Mouse (Mus musculus): ENCODE measurements at regions not wholly inside any gene's neighbourhood (a gene's known extent, or its start where the extent isn't known, plus 50 kb on each side); places are given as distances from the start of the nearest gene placed in this dataset.
A peak's percentile ranks its signal among the peaks of the same experiment; 100 is the strongest.
"Not testable (repeated sequence)": the region's sequence is repeated elsewhere in the genome, so short reads cannot be mapped to it uniquely, and the experiment has no call there.

DNA sequence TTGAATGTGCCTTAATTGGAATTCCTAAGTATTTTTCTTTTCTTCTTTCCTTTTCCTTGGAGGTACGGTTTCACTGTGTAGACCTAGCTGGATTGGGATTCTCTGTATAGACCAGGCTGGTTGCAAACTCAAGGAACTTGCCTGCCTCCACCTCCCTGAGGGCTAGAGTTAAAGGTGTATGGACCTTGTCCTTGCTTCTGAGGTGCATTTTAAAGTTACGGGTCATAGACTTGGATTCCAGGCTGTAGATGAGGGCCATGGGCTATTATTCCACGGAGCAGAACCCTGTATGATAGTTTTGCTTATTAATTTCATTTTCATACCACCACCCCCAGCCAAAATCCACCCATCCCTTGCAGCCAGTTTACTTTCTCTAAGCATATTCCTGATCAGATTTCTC lies 50.7 kb upstream of the Wdr26 start:
- WGBS: 85% methylated on average over 3 of the region's 3 CpGs
- Histone ChIP-seq H3K27me3 (replicated peaks; ENCODE audit: control insufficient read depth, insufficient read depth, low read length) (no peaks in the 10 kb centered on the region), H3K4me1 (ENCODE audit: control insufficient read depth, insufficient read depth, low read length) (peaks cover 15% of the 10 kb centered on the region), H3K27ac (ENCODE audit: low read length) (no peak overlapping the region), H3K9me3 (ENCODE audit: control insufficient read depth, low read length) (no peaks in the 10 kb centered on the region), H3K4me3 (ENCODE audit: low read length) (no peak overlapping the region), H3K9ac (ENCODE audit: low read depth, low read length) (no peak overlapping the region), H3K4me2 (ENCODE audit: low read depth, low read length) (no peak overlapping the region), H3K36me3 (ENCODE audit: control insufficient read depth, insufficient read depth, low read length) (no peaks in the 10 kb centered on the region)
- ATAC-seq: no peak

GRCm38 (mm10) chr1:181263216-181263615 lies 51.4 kb upstream of the Wdr26 start:
- Histone ChIP-seq H3K4me2 (ENCODE audit: low read depth, low read length) (no peak overlapping the region), H3K36me3 (ENCODE audit: control insufficient read depth, insufficient read depth, low read length) (no peaks in the 10 kb centered on the region), H3K27me3 (replicated peaks; ENCODE audit: control insufficient read depth, insufficient read depth, low read length) (no peaks in the 10 kb centered on the region), H3K9ac (ENCODE audit: low read depth, low read length) (no peak overlapping the region), H3K27ac (ENCODE audit: low read length) (no peak overlapping the region), H3K9me3 (ENCODE audit: control insufficient read depth, low read length) (no peaks in the 10 kb centered on the region), H3K4me3 (ENCODE audit: low read length) (no peak overlapping the region), H3K4me1 (ENCODE audit: control insufficient read depth, insufficient read depth, low read length) (peaks cover 13% of the 10 kb centered on the region)
- 92% methylated on average over 10 of the region's 10 CpGs for WGBS
- ATAC-seq: no peak

DNA sequence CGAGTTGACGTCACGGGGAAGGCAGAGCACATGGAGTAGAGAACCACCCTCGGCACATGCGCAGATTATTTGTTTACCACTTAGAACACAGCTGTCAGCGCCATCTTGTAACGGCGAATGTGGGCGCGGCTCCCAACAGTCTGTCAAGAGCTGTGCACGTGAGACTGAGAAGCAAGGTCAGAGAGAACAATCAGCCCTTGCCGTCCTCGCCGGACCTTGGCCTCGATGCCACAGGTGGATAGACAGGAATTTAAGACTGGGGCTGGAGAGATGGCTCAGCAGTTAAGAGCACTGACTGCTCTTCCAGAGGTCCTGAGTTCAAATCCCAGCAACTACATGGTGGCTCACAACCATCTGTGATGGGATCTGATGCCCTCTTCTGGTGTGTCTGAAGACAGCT lies 58.7 kb upstream of the Wdr26 start:
- not testable (repeated sequence) for H3K4me1 ChIP-seq (ENCODE audit: control insufficient read depth, insufficient read depth, low read length); H3K27ac ChIP-seq (ENCODE audit: low read length); H3K4me2 ChIP-seq (ENCODE audit: low read depth, low read length); H3K9ac ChIP-seq (ENCODE audit: low read depth, low read length); H3K4me3 ChIP-seq (ENCODE audit: low read length); H3K27me3 ChIP-seq (replicated peaks; ENCODE audit: control insufficient read depth, insufficient read depth, low read length); H3K36me3 ChIP-seq (ENCODE audit: control insufficient read depth, insufficient read depth, low read length); ATAC-seq; H3K9me3 ChIP-seq (ENCODE audit: control insufficient read depth, low read length)
- 95% methylated on average over 10 of the region's 15 CpGs for WGBS

DNA sequence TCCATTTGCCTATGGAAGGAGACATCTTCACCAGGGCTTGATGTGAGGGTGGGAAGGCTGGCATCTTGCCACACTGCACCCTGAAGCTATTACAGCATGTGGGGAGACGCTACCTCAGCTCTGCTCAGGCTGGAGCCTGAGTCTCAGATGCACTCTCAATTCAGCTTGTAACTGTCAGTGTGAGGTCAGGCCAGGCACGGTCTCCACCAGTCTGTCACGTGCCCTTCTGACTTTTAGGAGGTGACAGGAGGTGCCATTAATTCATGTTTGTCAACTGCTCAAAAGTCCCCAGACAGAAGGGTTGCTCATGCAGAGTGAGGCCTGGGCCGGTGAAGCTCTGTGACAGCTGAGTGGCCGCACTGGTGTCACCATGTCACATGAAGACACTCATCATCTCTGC lies 59.4 kb upstream of the Wdr26 start:
- no peaks in the 10 kb centered on the region for H3K27me3 ChIP-seq (replicated peaks; ENCODE audit: control insufficient read depth, insufficient read depth, low read length)
- H3K9me3 ChIP-seq (ENCODE audit: control insufficient read depth, low read length): no peaks in the 10 kb centered on the region
- peaks cover 9% of the 10 kb centered on the region for H3K4me1 ChIP-seq (ENCODE audit: control insufficient read depth, insufficient read depth, low read length)
- H3K36me3 ChIP-seq (ENCODE audit: control insufficient read depth, insufficient read depth, low read length): no peaks in the 10 kb centered on the region
- no peak overlapping the region for H3K4me2 ChIP-seq (ENCODE audit: low read depth, low read length)
- no peak for ATAC-seq
- WGBS: 83% methylated on average over 5 of the region's 5 CpGs
- H3K4me3 ChIP-seq (ENCODE audit: low read length): no peak overlapping the region
- H3K27ac ChIP-seq (ENCODE audit: low read length): no peak overlapping the region
- no peak overlapping the region for H3K9ac ChIP-seq (ENCODE audit: low read depth, low read length)

DNA sequence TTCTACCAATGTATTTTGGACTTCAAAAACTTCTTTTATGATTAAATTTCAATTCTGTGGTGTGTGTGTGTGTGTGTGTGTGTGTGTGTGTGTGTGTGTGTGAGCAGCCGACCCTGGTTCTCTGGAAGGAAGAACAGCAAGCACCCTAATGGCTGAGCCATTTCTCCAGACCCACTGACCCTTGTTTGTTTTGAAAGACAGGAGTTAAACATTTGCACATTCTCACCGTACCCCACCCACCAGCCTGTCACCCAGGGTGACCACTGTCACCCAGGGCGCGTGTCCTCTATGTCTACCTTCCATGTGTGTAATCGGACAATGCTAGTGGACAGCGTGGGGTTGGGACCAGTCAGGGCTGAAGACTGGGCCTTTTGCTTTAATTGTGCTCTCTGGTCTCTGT lies 60.0 kb upstream of the Wdr26 start:
- Histone ChIP-seq H3K4me1 (ENCODE audit: control insufficient read depth, insufficient read depth, low read length) (peaks cover 9% of the 10 kb centered on the region), H3K9me3 (ENCODE audit: control insufficient read depth, low read length) (no peaks in the 10 kb centered on the region), H3K9ac (ENCODE audit: low read depth, low read length) (no peak overlapping the region), H3K4me3 (ENCODE audit: low read length) (no peak overlapping the region), H3K27me3 (replicated peaks; ENCODE audit: control insufficient read depth, insufficient read depth, low read length) (no peaks in the 10 kb centered on the region), H3K36me3 (ENCODE audit: control insufficient read depth, insufficient read depth, low read length) (no peaks in the 10 kb centered on the region), H3K27ac (ENCODE audit: low read length) (no peak overlapping the region), H3K4me2 (ENCODE audit: low read depth, low read length) (no peak overlapping the region)
- WGBS: 82% methylated on average over 6 of the region's 6 CpGs
- ATAC-seq: no peak

GRCm38 (mm10) chr1:181272622-181273296 lies 61.0 kb upstream of the Wdr26 start:
- no peaks in the 10 kb centered on the region for H3K9me3 ChIP-seq (ENCODE audit: control insufficient read depth, low read length)
- peak; percentile 93 for ATAC-seq
- H3K4me2 ChIP-seq (ENCODE audit: low read depth, low read length): no peak overlapping the region
- H3K4me1 ChIP-seq (ENCODE audit: control insufficient read depth, insufficient read depth, low read length): peaks cover 9% of the 10 kb centered on the region
- 7% methylated on average over 19 of the region's 20 CpGs for WGBS
- H3K27me3 ChIP-seq (replicated peaks; ENCODE audit: control insufficient read depth, insufficient read depth, low read length): no peaks in the 10 kb centered on the region
- no peaks in the 10 kb centered on the region for H3K36me3 ChIP-seq (ENCODE audit: control insufficient read depth, insufficient read depth, low read length)
- no peak overlapping the region for H3K4me3 ChIP-seq (ENCODE audit: low read length)
- no peak overlapping the region for H3K9ac ChIP-seq (ENCODE audit: low read depth, low read length)
- H3K27ac ChIP-seq (ENCODE audit: low read length): no peak overlapping the region

DNA sequence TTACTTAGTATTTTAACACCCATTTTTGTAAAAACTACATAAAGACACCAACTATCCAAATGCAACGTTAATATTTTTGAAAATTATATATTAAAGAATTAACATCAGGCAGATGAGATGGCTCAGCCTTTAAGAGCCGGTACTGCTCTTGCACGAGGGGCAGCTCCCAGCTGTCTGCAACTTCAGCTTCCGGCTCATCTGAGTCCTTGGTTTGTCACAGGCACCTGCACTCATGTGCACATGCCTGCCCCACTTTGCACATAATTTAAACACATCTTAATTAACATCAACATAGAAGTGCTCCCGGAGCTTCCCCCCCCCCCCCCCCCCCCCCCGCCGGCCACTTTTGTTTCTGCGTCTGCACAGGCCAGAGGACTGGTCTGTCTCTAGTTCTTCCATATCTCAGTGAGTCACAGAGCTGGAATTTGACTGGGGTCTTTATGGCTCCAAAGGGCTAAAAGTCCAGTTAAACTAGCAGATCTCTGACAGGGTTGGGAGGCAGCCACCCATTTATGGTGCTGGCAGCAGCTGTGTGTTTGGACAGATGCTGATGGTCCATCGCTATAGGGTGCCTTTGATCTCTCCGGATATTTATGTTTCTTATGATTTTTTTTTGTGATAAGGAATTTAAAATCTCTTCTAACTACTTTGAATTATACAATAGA lies 61.9 kb upstream of the Wdr26 start:
- ATAC-seq: peak; percentile 85
- H3K27ac ChIP-seq (ENCODE audit: low read length): no peak overlapping the region
- no peaks in the 10 kb centered on the region for H3K9me3 ChIP-seq (ENCODE audit: control insufficient read depth, low read length)
- H3K9ac ChIP-seq (ENCODE audit: low read depth, low read length): no peak overlapping the region
- peaks cover 9% of the 10 kb centered on the region for H3K4me1 ChIP-seq (ENCODE audit: control insufficient read depth, insufficient read depth, low read length)
- WGBS: 18% methylated on average over 8 of the region's 10 CpGs
- H3K4me2 ChIP-seq (ENCODE audit: low read depth, low read length): no peak overlapping the region
- H3K4me3 ChIP-seq (ENCODE audit: low read length): no peak overlapping the region
- H3K36me3 ChIP-seq (ENCODE audit: control insufficient read depth, insufficient read depth, low read length): no peaks in the 10 kb centered on the region
- H3K27me3 ChIP-seq (replicated peaks; ENCODE audit: control insufficient read depth, insufficient read depth, low read length): no peaks in the 10 kb centered on the region

DNA sequence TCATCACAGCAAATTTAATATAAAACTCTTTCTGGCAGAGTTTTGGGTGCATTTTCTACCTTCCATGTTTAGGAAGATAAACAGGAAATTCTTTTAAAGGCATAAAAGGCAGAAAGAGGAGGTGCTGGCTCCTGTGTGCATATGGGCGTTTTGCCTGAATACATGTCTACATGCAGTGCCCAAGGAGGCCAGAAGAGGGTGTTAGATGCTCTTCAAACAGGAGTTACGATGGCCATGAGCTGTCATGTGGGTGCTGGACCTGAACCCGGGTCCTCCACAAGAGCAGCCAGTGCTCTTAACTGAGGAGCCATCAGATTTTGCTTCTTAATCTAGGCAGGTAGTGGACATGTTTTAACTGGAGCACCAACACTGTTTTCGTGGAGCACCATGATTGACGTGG lies 69.0 kb upstream of the Wdr26 start:
- no peaks in the 10 kb centered on the region for H3K27me3 ChIP-seq (replicated peaks; ENCODE audit: control insufficient read depth, insufficient read depth, low read length)
- H3K27ac ChIP-seq (ENCODE audit: low read length): no peak overlapping the region
- H3K9me3 ChIP-seq (ENCODE audit: control insufficient read depth, low read length): no peaks in the 10 kb centered on the region
- 90% methylated on average over 5 of the region's 5 CpGs for WGBS
- no peak overlapping the region for H3K9ac ChIP-seq (ENCODE audit: low read depth, low read length)
- H3K4me3 ChIP-seq (ENCODE audit: low read length): no peak overlapping the region
- no peak overlapping the region for H3K4me2 ChIP-seq (ENCODE audit: low read depth, low read length)
- peaks cover 5% of the 10 kb centered on the region for H3K4me1 ChIP-seq (ENCODE audit: control insufficient read depth, insufficient read depth, low read length)
- H3K36me3 ChIP-seq (ENCODE audit: control insufficient read depth, insufficient read depth, low read length): no peaks in the 10 kb centered on the region
- ATAC-seq: no peak

- not testable (repeated sequence) for H3K4me2 ChIP-seq (ENCODE audit: low read depth, low read length); H3K36me3 ChIP-seq (ENCODE audit: control insufficient read depth, insufficient read depth, low read length); ATAC-seq; H3K9ac ChIP-seq (ENCODE audit: low read depth, low read length); H3K9me3 ChIP-seq (ENCODE audit: control insufficient read depth, low read length); H3K4me3 ChIP-seq (ENCODE audit: low read length); H3K27me3 ChIP-seq (replicated peaks; ENCODE audit: control insufficient read depth, insufficient read depth, low read length); H3K4me1 ChIP-seq (ENCODE audit: control insufficient read depth, insufficient read depth, low read length); H3K27ac ChIP-seq (ENCODE audit: low read length)
- WGBS: 88% methylated on average over 8 of the region's 8 CpGs
Measured at GRCm38 (mm10) chr1:181282986-181283385, 69.4 kb upstream of the Cnih3 start.

GRCm38 (mm10) chr1:181283539-181283938 lies 68.9 kb upstream of the Cnih3 start:
- WGBS: 90% methylated on average over 8 of the region's 8 CpGs
- not testable (repeated sequence) for H3K27ac ChIP-seq (ENCODE audit: low read length); H3K9ac ChIP-seq (ENCODE audit: low read depth, low read length); H3K4me2 ChIP-seq (ENCODE audit: low read depth, low read length); H3K4me1 ChIP-seq (ENCODE audit: control insufficient read depth, insufficient read depth, low read length); H3K4me3 ChIP-seq (ENCODE audit: low read length); H3K27me3 ChIP-seq (replicated peaks; ENCODE audit: control insufficient read depth, insufficient read depth, low read length); H3K36me3 ChIP-seq (ENCODE audit: control insufficient read depth, insufficient read depth, low read length); H3K9me3 ChIP-seq (ENCODE audit: control insufficient read depth, low read length); ATAC-seq

Measured in intestine, embryonic 16.5 days (tissue).